Mouse (Mus musculus) liver, embryonic 12.5 days (tissue): ENCODE data around the gene Acot10. TPM values are rescaled to one million over a fixed set of nuclear protein-coding genes. Genes with fewer than 3 reads are reported as not detected.

Experiments used
- polyA plus RNA-seq: library from polyadenylated mRNA; unstranded; fragments of >200 nt; fragmentation: Nextera tagmentation; extraction: Ambion mirVana; gene quantifications from 2 replicates; pipeline ENCODE4 v1.2.1, GENCODE M21; 2016

The Acot10 gene
- polyA plus RNA-seq, 1 experiment from 2014 or later, result not detected

Other genes starting within 250 kb of the Acot10 start
- 0.02 TPM in 1 of 2 replicates, not detected in the other for gene Cdh12, start 217.5 kb downstream of the Acot10 start, polyA plus RNA-seq